Mouse (Mus musculus) forebrain, embryonic 16.5 days (tissue): ENCODE data around the gene Abca3. TPM values are rescaled to one million over a fixed set of nuclear protein-coding genes. Genes with fewer than 3 reads are reported as not detected.
"Not testable (repeated sequence)": the region's sequence is repeated elsewhere in the genome, so short reads cannot be mapped to it uniquely, and the experiment has no call there.

Experiments
- ATAC-seq: fragments of 200-750 bp; cut with Nextera tagmentation; 2 replicates; pipeline ENCODE4 v1.8.0; 2017; ENCODE audit warnings: mild to moderate bottlenecking, moderate library complexity
- H3K27ac ChIP-seq: fragments of 300-500 bp; sonication (generic); 2 replicates; pipeline ENCODE4 v1.5.1; 2014; ENCODE audit warnings: low read length, control low read depth
- H3K27me3 ChIP-seq: fragments of 300-500 bp; sonication (generic); replicated peaks from 2 replicates; pipeline ENCODE4 v1.6.1; 2014; ENCODE audit warnings: low read length; ENCODE audit not compliant: control insufficient read depth, insufficient read depth
- H3K36me3 ChIP-seq: fragments of 300-500 bp; sonication (generic); 2 replicates; pipeline ENCODE4 v1.6.1; 2014; ENCODE audit not compliant: control insufficient read depth, insufficient read depth
- H3K4me1 ChIP-seq: fragments of 300-500 bp; sonication (generic); replicated peaks from 2 replicates; pipeline ENCODE4 v1.6.1; 2014; ENCODE audit warnings: low read length; ENCODE audit not compliant: control insufficient read depth, insufficient read depth
- H3K4me2 ChIP-seq: fragments of 300-500 bp; sonication (generic); 2 replicates; pipeline ENCODE4 v1.6.1; 2014; ENCODE audit warnings: mild to moderate bottlenecking, low read length, control low read depth
- H3K4me3 ChIP-seq: fragments of 300-500 bp; sonication (generic); replicated peaks from 2 replicates; pipeline ENCODE4 v1.5.1; 2014; ENCODE audit warnings: mild to moderate bottlenecking, low read length, control low read depth
- H3K9ac ChIP-seq: fragments of 300-500 bp; sonication (generic); replicated peaks from 2 replicates; pipeline ENCODE4 v1.6.1; 2014; ENCODE audit warnings: low read depth, low read length, control low read depth
- H3K9me3 ChIP-seq: fragments of 300-500 bp; sonication (generic); 2 replicates; pipeline ENCODE4 v1.6.1; 2016; ENCODE audit warnings: low read length; ENCODE audit not compliant: control insufficient read depth
- WGBS: fragments of 180-500 bp; shearing (Covaris S2); extraction: QIAGEN DNeasy Blood & Tissue Kit; methylation state at CpG from one replicate; pipeline ENCODE4 v1.1.7; 2014; 5-methylcytosine and 5-hydroxymethylcytosine counted together
- polyA plus RNA-seq: library from polyadenylated mRNA; unstranded; fragments of >200 nt; fragmentation: Nextera tagmentation; extraction: Ambion mirVana; gene quantifications from 2 replicates; pipeline ENCODE4 v1.2.1, GENCODE M21; 2015

The Abca3 gene
- polyA plus RNA-seq, 1 experiment from 2014 or later: 29.6 TPM

DNA sequence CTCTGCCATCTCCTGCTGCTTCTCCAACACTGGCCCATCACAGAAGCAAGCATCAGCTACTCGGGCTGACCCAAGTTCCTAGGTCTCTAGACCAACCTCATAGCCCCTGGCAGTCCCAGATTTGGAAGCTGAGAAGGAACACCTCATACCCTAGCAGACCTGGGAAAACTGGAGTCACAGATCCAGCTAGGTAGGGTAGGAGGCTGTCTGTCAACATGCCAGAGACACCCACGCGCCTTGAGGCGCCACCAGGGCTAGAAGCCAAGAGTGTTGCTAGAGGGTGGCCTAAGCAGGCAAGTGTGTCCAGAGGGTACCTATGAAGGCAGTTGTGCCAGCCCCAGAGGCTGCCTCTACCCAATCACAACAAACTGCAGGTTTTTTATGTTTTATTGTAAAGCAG is 91.7 kb downstream of the Abca3 start:
- no peaks in the 10 kb centered on the region for H3K4me1 ChIP-seq
- no peak overlapping the region for H3K9ac ChIP-seq
- H3K4me2 ChIP-seq: no peak overlapping the region
- H3K4me3 ChIP-seq: no peak overlapping the region
- H3K36me3 ChIP-seq: peaks cover 44% of the 10 kb centered on the region
- H3K27me3 ChIP-seq: no peaks in the 10 kb centered on the region
- no peak for ATAC-seq
- no peak overlapping the region for H3K27ac ChIP-seq
- WGBS: 90% methylated on average over 4 of the region's 4 CpGs
- H3K9me3 ChIP-seq: no peaks in the 10 kb centered on the region

- H3K4me3 ChIP-seq: no peak overlapping the region
- H3K4me2 ChIP-seq: no peak overlapping the region
- H3K4me1 ChIP-seq: no peaks in the 10 kb centered on the region
- no peak overlapping the region for H3K9ac ChIP-seq
- 90% methylated on average over 8 of the region's 8 CpGs for WGBS
- no peaks in the 10 kb centered on the region for H3K9me3 ChIP-seq
- no peaks in the 10 kb centered on the region for H3K27me3 ChIP-seq
- H3K36me3 ChIP-seq: peaks cover 51% of the 10 kb centered on the region
- no peak for ATAC-seq
- H3K27ac ChIP-seq: no peak overlapping the region
Measured at GRCm38 (mm10) chr17:24446590-24446989, 94.8 kb downstream of the Abca3 start.

DNA sequence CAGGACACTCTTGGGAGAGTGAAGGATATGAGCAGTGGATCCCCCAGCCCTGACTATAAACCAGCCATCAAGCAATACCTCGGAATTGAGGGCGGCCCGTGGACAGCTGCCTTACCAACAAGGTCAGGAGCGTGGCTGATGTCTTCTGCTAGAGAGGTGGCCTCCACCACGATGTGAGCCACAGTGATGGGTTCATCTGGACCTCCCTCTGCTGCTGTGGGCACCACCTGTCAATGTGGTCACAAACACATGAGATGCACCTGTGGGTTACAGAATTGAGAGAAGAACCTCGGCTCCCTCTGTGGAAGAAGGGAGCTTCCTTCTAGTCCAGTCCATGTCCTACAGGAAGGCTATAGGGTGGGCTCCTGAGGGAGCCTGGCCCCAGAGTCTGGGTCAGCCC is 97.8 kb downstream of the Abca3 start:
- peaks cover 13% of the 10 kb centered on the region for H3K4me1 ChIP-seq
- no peaks in the 10 kb centered on the region for H3K27me3 ChIP-seq
- no peak overlapping the region for H3K4me3 ChIP-seq
- ATAC-seq: no peak
- WGBS: 92% methylated on average over 6 of the region's 6 CpGs
- no peaks in the 10 kb centered on the region for H3K9me3 ChIP-seq
- no peak overlapping the region for H3K9ac ChIP-seq
- no peak overlapping the region for H3K27ac ChIP-seq
- peaks cover 45% of the 10 kb centered on the region for H3K36me3 ChIP-seq
- H3K4me2 ChIP-seq: no peak overlapping the region

- H3K9me3 ChIP-seq: no peaks in the 10 kb centered on the region
- H3K27ac ChIP-seq: no peak overlapping the region
- H3K4me1 ChIP-seq: peaks cover 13% of the 10 kb centered on the region
- H3K4me3 ChIP-seq: no peak overlapping the region
- no peak overlapping the region for H3K4me2 ChIP-seq
- H3K9ac ChIP-seq: no peak overlapping the region
- 95% methylated on average over 6 of the region's 6 CpGs for WGBS
- no peak for ATAC-seq
- peaks cover 30% of the 10 kb centered on the region for H3K36me3 ChIP-seq
- H3K27me3 ChIP-seq: no peaks in the 10 kb centered on the region
Measured at GRCm38 (mm10) chr17:24451220-24451619, 99.5 kb downstream of the Abca3 start.

- Histone ChIP-seq H3K27ac (no peak overlapping the region), H3K4me2 (no peak overlapping the region), H3K9me3 (no peaks in the 10 kb centered on the region), H3K36me3 (peaks cover 18% of the 10 kb centered on the region), H3K27me3 (no peaks in the 10 kb centered on the region), H3K4me3 (no peak overlapping the region), H3K9ac (no peak overlapping the region), H3K4me1 (peaks cover 13% of the 10 kb centered on the region)
- no peak for ATAC-seq
- 83% methylated on average over 2 of the region's 2 CpGs for WGBS
Measured at GRCm38 (mm10) chr17:24453372-24453771, 101.6 kb downstream of the Abca3 start.

- peak overlapping the region; percentile 80 for H3K4me2 ChIP-seq
- peak overlapping the region; percentile 75 for H3K9ac ChIP-seq
- no peaks in the 10 kb centered on the region for H3K9me3 ChIP-seq
- WGBS: 8% methylated on average over 14 of the region's 14 CpGs
- no peaks in the 10 kb centered on the region for H3K27me3 ChIP-seq
- no peak for ATAC-seq
- H3K27ac ChIP-seq: peak overlapping the region; percentile 87
- peak overlapping the region; percentile 90 for H3K4me3 ChIP-seq
- H3K36me3 ChIP-seq: peaks cover 12% of the 10 kb centered on the region
- peaks cover 13% of the 10 kb centered on the region for H3K4me1 ChIP-seq
Measured at GRCm38 (mm10) chr17:24454218-24454755, 102.5 kb downstream of the Abca3 start.

DNA sequence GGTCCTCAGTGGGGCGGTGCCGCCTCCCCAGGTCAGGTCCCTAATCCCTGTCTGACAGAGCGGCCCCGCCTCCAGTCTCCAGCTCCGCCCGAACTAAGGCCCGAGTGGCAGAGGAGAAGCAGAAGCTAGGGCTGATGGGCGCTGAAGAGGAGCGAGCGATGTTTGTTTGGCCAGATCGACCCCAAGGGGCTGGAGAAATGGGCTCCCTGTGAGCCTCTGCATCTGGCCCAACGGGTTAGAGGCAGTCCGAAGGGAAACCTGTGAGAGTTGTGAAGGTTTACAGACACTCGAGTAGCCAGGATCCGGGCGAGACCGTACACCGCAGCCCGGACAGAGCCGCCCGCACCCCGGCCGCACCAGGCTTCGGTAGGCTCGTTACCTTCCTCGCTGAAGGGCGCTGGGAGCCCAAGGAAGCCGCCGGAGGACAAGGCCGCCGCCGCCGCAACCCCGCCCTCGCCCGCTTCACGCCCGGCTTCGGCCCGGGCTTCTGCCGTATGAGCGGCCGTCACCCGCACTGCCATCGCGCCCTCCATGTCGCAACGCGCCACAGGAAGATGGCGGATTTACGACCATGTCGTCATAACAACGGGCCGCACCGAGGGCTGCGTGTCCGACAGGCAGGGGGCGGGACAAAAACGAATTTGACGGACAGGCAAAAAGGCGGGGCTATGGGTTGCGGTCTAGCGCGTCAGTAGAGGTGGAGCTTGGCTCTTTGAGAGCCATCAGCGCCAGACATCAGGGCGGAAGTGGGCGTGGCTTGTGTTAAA is 103.2 kb downstream of the Abca3 start:
- Histone ChIP-seq H3K27ac (peak overlapping the region; percentile 87), H3K4me3 (peak overlapping the region; percentile 90), H3K36me3 (peaks cover 8% of the 10 kb centered on the region), H3K9ac (peak overlapping the region; percentile 75), H3K27me3 (no peaks in the 10 kb centered on the region), H3K4me2 (peak overlapping the region; percentile 80), H3K9me3 (no peaks in the 10 kb centered on the region), H3K4me1 (peaks cover 13% of the 10 kb centered on the region)
- ATAC-seq: peak; percentile 94
- WGBS: under 1% methylated on average over 67 of the region's 67 CpGs

- H3K27me3 ChIP-seq, H3K9ac ChIP-seq, H3K27ac ChIP-seq, H3K36me3 ChIP-seq, H3K9me3 ChIP-seq, ATAC-seq: not testable (repeated sequence)
- Histone ChIP-seq H3K4me2 (peak overlapping the region; percentile 20), H3K4me1 (peaks cover 13% of the 10 kb centered on the region), H3K4me3 (peak overlapping the region; percentile 90; the same call in 1 of the 2 replicates)
- WGBS: 46% methylated on average over 10 of the region's 10 CpGs
Measured at GRCm38 (mm10) chr17:24455523-24456206, 103.9 kb downstream of the Abca3 start.
